Mouse (Mus musculus): ENCODE results near the gene Plpp3.

Gene Plpp3

DNA sequence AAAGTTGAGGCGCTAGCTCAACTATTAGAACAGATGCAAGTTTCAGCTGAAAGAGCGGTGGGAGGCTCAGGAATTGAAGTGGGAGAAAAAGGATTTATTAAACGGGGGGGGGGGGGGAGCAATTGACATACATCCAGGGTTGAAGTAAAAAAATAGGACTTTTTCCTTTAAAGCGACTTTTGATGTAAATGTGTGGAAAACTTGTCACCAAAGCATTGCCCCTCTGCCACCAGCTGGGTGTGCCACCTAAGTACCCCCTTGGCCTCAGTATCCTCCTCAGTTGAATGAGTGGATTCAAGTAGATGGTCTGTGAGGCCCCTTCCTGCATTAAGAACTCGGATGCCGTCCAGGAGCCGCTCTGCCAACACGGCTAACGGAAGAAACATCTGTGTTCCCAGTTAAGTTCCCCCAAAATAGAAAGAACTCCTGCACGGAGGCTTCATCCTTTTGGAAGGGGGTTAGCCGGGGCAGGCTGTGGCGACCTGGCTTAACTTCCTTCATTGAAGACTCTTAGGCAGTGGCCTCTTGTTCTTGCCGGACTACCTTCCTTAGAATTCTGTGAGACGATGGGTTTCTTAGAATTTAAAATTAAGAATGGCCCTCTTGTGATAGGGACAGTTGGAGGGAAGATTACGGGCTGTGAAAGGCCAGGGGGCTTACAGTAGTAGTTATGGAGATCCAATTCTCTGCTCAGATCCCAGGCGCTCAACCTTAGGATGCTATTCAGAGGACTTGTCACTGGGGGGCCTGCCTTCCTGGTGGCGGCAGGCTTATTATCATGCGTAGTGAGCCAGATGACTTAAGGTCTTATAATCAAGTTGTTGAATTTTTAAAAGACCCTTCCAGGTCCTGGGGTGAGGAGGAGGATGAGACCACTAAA, 1.7 kb downstream of the Plpp3 start:
- DNase-seq: peak in 1 of 2 experiments; percentile 51

DNA sequence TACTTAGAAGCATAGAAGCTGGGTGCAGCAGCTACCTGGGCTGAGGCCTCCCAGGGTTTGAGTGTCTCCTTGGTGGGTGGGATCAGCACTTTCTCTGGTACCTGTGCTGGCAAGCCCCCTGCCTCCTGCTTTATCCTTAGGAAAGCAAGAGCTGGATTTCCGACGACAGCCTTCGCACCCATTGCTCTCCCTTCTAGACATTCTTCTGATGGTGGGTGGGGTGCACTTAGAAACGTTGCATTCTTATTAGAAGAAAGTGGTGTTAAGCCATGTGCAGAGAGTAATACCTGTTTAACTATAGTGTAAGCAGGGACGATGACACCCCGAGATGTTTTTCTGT, 2.4 kb downstream of the Plpp3 start:
- no peak for DNase-seq

DNA sequence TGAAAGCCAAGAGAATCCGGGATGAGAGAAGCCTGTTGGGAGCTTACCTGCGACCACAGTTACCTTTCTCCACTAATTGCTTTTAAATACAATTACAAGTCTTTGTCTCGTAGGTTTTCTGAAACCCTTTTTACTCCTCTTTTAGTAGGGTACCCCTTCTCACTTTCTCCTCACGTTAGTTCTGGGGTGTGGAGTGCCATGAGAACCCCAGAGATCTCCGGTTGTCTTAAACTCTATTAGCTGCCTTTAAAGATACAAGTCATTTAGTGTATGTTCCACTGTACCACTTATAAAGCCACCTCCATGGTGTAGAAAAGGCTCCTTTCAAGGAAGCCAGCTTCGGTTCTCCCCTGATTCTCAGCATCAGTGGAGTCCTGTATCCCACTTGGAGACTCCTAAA, 3.3 kb downstream of the Plpp3 start:
- DNase-seq: no peak

DNA sequence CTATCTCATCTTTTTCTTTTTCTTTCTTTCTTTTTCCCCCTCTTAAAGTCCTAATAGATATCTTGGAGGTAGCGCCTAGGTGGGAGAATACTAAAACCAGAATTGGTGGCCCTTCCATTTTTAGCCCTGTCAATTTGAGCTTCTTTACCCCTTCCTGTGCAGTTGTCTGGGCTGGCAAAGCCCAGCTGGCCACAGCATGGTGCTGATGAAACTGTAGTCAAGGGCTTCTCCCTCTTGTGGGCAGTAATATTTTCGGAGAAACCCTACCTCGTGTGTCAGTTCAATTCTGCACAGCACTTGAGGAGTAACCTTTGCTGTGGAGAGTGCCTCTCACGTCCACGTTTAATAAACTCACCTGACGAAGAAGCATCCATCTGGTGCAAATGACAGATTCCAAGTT, 4.9 kb downstream of the Plpp3 start:
- DNase-seq: no peak

DNA sequence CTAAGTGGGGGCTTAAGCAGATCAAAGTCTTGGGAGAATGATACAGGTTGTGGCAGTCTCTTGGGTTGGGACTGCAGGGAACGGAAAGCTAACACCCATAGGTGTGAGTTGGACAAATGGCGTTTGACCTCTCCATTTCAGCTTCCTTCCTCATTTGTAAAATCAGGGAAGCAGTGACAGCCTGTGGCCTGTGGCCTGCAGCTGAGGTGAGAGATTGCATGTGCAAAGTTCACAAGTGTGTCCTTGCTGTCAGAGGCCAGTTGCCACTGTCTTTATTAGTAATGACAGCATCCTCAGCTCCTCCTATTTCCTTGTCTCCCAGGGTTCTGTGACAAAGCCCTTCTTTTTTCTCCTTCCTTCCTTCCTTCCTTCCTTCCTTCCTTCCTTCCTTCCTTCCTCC, 5.5 kb downstream of the Plpp3 start:
- DNase-seq: peak in 1 of 2 experiments; percentile 23

DNA sequence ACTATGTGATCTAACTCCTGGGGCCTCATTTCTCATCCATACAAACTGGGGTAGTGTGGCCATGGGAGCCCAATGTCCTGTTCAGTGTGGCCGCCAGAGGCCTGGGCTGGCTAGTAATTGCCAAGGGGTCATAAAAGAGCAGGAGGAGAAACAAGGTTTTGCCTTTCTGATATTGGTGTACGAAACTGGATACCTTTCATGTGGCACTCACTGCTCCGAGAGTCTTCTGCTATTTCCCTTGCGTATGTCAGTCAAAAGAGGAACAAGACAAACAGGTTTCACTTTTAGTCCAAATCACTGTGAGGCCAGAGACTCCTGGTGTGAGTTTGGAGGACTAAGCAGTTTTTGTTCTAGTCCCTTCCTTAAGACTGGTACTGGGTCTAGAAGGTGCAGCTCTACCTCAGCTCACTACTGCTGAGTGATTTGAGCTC, 6.8 kb downstream of the Plpp3 start:
- DNase-seq: no peak

DNA sequence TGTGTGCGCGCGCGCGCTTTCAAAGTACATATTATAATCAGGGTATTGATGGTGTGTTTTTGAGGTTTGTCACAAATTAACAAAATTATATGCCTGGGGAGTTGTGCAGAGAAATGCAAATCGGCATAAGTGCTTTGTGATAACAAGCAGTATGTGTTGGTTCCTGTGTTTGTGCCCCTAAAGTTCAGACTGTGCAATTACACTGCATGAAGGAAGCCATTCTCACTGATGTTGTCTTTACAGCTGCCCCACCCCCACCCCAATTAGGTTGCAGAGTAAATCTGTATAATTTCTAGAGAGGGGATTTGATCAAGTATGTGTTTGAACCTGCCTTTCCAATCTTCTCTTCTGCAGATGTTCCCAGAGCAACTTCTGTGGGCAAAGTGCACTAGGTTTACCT, 7.8 kb downstream of the Plpp3 start:
- no peak for DNase-seq

DNA sequence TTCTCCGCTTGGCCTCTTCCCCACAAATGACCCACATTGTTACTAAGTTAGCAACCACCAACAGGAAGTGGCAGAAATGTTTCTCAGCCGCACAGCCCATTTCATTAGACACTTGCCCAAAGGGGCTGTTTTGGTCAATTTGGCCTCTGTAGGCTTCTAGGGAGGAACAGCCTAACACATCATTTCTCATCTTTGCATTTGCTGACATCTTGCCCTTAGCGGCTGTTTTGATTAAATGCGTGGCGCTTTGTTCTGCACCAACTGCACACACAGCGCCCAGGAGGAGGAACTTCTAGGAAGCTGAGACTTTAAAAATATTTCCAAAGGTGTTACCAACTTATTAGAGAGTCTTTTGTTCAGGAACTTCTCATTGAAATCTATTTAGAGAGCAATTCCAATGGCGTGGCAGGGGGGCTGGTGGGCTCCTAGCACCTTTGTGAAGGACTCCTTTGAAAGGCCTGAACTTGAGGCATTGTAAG, 12.0 kb downstream of the Plpp3 start:
- DNase-seq: no peak

DNA sequence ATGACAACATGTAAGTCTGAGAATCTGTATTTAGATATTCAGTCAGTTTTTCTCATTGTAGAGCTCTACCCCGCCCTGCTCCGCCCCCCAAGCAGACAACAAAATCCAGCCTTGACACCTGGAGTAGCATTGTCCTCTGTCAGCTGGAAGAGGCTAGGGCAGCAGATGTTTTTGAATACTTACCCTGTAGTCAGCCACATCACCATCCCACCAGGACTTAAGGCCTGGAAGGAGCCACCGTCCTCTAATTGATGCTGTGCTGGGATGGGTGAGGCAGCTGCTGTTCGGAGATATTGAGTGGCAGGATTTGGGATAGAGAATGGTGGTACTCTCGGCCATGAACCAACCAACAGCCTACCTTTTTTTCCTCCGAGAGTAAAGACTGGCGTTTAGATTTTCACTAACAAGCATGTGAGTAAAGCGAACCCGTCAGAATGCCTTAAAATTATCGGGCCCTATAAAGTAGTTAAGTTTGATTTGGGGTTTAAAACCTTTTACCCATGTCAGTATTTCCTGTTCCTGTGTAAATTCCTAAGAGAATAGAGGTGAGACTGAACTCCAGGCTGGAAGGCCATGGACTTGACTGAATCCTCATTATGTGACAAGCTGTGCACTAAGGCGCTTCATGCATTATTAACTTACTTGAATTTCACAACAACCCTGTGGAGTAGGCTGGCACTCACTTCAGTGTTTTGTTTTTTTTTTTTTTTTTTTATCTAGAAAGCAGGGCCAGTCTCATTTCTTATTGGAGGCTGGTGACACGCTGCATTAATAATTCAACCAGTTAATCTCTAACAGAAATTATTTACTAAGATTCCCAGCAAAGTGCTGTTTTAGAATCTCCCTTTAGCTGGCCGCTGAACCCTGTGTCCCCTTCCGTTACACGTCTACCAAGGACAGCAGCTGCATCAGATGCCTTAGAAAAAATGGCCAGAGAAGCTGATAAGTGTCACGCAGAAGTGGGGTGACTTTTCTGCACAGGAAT, 13.0 kb downstream of the Plpp3 start:
- DNase-seq: peak; percentile 51 to 72

DNA sequence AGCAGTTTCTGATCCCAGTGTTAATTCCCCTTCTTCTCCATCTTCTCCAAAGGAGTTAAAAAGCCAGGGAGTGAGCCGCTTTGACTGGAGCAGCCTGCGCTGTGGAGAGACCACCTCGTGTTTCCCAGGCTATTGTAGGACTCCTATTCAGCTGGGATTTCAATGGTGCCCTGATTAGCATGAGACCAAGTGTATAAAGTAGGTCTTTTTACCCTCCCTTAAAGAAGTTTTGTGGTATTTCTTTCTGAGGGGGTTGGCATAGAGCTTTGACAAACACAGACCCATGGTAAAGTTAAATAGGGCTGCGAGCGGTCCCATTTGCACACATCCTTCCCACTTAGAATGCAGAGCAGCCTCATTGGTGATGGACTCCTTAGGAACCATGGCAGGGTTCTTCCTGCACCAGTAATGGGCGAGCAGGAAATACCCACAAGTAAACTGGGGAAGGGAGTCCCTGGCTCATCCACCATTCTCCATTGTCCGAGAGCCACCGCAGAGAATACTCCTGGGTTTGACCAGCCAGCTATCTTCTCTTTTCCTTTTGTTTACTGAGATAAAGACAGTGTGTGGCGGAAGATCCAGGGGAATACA, 13.8 kb downstream of the Plpp3 start:
- DNase-seq: no peak

DNA sequence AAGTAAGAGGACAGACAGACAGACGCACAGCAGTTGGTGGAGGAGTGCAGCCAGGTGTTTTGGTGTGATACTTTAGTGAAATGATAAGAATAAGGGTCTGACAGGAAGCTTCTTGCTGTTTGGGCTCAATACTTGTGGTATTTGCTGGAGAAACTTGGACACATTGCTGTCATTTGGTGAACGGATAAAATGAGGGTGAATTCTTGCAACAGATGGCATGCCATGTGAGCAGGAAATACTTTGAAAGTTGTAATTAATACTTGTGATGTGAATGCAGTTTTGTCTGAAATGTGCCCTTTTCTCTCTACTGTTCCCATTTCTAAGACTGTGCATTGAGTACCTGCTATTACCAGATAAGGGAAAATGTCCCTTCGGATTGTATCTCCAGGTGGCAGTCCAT, 14.3 kb downstream of the Plpp3 start:
- no peak for DNase-seq

DNA sequence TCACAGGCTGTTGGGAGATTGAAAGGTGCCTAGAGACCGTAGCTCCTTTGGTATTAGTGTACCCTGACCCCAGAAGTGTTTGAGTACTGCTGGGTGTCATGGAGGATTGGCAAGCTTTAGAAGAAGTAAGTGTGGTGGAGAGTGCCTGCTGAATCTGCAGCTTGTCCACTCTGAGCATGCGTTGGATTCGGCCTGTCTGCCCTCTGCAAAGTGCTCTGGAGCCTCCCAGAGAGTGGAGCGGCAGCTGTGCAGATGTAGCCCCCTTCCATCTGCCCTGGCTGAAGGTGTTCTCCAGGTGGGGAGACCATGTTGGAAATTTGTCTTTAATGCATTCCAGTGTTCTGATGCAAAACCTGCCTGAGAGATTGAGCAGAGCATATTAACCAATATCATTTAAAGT, 17.6 kb downstream of the Plpp3 start:
- no peak for DNase-seq

DNA sequence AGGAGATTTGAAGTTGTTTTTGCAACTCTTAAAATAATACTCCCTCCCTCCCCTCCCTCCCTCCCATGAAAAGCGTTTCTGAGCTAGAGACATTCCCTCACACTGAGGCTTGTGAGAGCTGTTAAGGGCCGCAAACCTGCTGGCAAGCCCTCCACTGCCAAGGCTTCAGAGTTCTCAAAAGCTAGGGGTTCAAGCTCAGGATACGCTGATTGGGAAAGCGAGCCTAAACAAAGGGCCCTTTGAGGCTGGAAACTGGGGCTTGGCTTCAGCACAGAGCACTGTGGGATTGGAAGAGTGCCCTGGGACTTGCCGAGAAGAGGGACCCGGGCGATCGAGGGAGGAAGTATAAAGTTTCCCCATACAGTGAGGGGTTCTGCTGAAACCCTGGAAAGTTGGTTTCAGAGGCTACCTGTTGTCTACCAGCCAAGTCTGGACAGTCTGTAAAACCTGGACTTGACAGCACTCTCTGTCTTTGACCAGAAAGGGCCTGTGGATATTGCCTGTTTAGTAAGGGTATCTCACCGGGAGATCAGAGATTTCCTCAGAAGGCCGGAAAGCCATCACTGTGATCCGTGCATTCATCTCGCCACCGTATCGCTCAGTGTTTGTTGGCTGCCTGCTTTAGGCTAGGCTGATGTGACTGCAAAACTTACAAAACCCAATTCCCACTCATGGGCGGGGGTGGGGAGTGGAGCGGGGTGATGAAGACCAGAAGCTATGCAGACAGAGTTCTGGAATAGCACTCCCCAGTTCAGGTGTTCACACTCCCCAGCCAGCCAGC, 18.3 kb downstream of the Plpp3 start:
- DNase-seq: no peak

DNA sequence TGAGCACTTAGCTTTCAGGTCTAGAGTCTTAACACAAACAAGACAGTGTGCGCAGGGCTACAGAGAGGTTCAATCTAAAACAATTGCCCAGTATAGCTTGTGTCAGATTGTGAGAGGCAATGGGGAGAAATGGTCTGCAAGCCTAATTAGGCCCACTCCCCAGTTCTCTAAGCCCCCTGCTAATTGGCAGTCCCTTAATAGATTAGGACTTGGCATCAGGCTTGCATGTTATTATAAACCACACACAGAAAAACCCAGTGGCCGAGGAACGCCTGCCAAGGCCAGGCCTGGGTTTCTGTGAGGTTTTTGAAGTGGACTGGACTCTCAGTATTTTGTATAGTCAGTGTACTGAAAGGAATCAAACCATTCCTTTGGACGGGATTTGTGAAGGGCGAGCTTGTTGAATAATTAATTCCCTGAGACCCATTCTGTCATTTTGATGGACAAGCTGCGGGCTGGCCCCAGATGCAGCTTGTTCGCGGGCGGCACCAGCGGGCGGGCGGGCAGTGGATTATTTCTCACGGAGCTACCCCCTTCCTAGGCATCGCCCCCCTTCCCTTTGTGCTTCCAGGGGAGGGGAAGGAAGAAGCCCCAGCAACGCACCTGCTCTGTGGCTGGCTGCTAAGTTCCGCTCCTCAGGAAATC, 24.0 kb downstream of the Plpp3 start:
- no peak for DNase-seq

DNA sequence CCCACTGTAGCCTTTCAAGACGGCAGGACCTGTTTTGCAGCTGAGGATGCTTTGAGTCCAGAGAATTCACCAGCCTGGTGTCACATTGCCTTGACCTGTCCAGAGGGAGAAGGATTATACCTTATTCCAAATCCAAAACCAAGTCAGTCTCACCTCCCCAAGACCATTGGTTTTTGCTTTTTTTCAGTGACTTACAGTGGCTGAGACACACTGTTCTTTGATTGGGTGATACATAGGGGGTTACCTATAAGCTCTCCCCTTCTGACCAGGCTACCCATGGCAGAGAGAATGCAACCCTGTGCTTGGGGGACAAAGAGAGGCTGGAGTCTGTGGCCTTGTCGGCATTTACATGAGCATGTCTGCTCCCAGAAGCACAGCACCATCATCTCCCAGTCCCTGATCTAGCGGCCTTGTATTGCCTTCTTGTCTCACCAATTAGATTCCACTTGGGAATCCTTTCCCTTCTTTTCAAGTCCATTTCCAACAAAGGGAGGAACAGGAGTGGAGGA, 24.6 kb downstream of the Plpp3 start:
- no peak for DNase-seq

DNA sequence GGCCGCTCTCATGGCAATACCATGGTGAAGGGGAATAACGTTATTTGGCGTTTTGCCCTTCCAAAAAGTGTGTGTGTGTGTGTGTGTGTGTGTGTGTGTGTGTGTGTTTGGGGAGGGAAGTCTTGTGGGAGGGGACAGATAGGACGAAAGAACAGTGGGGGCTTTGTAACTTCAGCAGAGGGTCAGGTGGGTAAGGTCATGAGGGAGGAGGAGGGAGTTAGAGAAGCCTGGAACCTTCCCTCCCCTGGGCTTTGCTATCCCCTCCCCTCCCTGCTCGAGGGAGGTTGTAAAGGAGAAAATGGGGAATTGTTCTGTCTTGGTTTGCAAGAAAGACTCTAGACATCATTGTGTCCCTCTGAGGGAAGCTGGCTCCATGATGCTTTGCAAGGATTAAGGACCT, 25.1 kb downstream of the Plpp3 start:
- DNase-seq: no peak

DNA sequence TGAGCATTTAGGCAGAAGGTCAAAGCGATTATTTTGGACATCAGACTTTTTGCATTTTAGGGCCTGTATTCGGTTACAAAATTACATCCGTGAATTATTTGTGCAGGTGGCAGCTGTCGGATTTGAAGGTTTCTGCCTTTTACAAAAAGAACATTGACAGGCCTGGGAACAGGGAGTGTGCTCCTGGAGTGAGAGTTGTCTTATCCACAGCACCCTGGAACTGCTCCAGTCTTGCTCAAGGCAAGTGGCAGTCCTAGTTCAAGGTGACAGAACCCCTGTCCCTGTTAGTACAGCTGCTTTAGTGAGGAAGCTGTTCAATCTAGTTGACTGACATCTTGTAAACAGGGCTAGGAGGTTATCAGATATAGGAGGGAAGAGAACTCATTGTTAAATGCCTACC, 27.3 kb downstream of the Plpp3 start:
- DNase-seq: no peak

DNA sequence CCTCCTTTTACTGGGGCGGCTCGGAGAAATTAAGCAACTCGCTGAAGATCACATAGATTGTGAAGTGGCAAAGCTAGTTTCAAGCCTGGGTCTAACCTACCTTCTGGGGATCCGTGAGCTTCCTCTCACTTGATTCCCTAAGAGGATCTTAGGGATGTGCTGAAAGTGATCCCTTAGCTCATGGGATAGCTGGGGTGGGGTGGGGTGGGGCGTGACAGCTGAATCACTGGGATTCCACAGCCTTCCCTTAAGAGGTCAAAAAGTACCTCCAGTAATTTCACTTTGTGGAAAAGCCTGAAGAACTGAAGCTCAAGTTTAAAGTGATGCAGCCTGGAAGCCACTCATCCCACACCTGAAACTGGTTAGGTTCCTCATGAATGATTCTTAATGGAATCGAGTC, 27.8 kb downstream of the Plpp3 start:
- no peak for DNase-seq

DNA sequence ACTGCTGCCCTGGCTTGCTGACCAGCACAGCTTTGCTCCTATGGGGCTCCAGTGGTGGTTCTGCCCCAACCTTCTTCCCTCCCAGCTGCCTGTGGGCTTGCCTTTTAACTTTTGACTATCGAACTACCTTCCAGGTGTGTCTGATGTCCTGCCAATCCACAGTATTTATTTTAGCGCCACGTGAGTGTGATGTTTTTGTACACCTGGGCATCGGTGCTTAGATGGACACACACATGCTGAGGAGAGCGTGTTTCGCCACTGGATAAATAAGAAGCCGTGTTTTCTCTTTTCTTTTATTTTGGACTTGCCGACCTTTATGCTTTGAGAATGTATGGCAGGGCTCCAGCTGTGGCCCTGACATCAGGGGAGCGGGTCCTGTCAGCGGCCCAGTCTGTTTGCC, 29.5 kb downstream of the Plpp3 start:
- no peak for DNase-seq

DNA sequence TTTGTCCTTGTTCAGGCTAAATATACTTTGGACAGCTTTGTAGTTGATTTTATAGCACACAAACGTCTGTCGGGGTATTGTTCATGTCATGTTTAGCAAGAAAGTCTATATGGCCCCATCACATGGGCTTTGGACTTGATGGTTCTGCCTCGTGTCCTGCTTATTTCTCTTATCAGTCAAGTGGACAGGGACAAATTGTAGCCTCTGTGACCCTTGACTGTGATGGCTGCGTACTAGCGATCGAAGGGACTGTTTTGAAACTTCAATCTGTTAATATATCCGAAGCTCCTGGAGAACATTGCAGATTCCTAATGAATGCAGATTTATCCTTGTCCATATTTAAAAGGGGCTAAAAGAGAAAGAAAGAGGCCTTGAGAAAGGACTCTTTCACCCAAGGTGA, 30.7 kb downstream of the Plpp3 start:
- DNase-seq: no peak

DNA sequence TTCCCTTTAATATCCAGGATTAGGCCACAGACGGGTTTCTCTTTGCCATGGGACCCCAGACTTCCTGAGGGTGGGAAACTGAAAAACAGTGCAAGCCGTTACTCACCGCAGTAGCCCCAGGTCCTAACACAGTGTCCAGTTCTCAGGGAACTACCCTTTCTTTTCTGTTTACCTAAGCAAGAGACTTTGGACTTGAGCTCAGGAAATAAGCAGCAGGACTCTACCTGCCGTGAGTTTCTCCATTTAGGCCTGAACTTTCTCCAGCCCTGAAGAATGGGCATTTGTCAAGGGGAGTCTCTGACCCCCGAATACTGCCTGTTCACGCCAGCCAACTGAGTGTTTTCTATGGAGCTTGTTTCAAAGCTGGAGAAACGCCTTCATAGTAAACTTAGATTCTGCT, 31.7 kb downstream of the Plpp3 start:
- peak in 1 of 2 experiments; percentile 53 for DNase-seq

DNA sequence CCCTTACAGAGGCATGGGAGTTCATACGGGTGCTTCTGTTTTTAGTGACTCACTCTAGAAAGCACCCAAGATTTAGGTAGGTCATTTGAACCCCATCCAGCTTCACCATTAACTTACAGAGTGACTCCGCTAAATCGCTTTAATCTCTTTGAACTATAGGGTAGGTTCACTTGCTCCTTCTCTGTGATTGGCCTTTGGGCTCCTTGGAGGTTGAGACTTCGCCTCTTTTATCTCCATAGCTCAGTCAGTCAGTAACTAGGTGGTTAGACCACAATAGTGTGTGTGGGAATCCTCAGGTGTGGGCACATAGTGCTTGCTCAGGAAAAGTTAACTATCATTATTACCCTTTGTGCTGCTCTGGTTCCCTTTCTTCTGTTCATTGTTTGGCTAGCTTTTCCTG, 33.7 kb downstream of the Plpp3 start:
- DNase-seq: no peak
